Mouse (Mus musculus): ENCODE data around the gene Rbms3.

DNA sequence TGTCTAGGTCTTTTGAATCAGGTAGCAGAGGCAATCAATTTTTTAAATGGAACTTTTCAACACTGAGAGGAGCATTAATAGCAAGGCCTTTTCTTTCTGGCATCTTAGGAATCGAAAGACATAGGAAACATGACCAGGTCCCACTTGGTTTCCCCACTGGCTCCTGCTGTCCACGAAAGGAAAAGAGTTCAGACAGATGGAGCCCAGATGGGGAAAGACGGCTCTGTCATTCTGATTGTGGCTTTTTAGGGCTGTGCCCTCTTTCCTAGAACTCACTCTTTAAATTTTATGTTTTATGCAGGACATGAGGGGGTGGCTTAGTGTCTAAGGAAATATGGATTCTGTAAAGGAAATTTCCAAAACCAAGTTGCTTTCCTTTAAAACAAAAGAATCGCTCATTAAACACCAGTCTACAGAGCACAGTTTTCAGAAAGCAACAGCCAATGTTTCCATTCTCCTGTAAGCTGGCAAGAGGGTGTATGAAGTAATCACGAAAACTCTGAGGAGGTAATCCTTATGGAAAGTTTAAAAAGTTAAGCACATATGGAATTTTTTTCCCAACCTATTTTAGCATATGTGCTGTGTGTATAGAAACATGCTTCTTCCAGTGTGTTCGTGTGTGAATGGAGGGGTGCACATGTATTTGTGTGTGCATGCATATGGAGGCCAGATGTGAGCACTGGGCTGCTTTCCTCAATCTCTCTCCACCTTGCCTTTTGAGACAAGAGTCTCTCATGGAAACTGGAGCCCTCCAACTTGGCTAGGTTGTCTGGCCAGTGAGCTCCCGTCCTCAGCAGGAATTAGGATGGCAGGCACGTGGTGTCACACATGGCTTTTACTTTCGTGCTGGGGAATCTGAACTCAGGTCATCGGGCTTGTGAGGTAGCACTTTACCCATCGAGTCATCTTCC is 843.3 kb downstream of the Rbms3 start:
- TF ChIP-seq POLR2A (IDR thresholded peaks at IDR 0.05; ENCODE audit: borderline replicate concordance, control insufficient read depth, low read depth, low read length) (no peak), CTCF (IDR thresholded peaks at IDR 0.05; ENCODE audit: control insufficient read depth, insufficient read depth, low read length) (no peak)

Measured in bone marrow, adult 2 months (tissue).